Mouse (Mus musculus): Measurements from ENCODE around the gene Olfr411.

Gene Olfr411

DNA sequence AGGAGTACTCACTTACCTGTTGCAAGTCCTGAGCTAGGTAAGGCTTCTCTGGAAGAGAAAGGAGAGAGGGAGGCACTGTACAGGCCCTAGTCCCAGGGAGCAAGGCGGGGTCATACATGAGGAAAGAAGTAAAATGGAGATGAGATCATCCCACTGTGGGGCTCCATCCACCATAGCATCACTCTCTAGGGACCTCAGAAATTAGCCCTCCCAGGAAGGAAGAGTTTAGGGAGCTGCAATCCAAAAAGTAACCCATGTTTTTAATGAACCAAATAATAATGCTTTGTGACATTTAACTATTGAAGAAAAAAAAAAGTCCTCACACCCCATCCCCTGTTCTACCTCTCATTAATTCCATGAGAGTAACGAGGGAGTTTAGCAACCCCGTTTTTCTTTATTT lies at the start of gene Olfr411:
TSS of gene Olfr411 (minus strand) at position 101 of the 400 bp plus-strand sequence.
- no peak for DNase-seq (ENCODE audit: extremely low spot score, low read depth, low spot score)

DNA sequence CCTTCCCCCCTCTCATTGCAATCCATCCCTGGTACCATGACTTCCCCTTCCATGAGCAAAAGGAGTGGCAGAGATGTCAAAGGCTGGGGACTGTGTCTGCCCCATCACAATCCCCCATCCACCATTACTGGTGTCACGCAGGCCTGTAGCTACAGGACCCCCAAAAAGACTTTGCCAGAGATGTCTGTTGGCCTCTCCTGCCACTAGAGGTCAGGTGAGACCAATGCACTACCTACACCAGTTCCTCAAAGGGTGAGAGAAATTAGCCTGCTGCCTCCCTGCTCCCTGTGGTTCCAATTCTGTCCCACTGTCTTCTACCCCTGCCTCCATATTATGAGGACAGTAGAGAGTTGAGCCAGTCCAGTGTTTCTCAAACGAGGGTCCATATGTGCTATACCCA lies 49.7 kb upstream of the Olfr411 start:
- DNase-seq (ENCODE audit: extremely low spot score, low read depth, low spot score) = no peak

DNA sequence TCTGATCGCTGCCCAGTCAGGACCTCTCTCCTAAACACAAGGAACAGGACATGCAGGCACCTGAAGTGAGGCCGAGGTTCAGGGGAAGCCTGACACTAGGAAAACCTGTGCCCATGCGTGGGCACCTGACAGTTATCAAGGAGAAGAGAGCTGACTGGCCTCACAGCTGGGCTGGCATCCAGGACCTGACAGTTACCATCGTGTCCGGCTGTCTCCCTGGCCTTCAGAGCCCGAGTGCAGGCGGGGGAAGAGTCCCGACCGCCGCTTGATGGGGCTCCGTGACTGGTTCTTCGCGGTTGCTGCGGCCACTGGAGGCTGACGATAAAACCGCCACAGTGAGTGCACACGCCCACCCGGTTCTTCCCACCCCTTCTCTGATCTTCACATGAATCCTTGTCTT lies 43.1 kb upstream of the Olfr411 start:
- DNase-seq (ENCODE audit: extremely low spot score, low read depth, low spot score) = no peak

DNA sequence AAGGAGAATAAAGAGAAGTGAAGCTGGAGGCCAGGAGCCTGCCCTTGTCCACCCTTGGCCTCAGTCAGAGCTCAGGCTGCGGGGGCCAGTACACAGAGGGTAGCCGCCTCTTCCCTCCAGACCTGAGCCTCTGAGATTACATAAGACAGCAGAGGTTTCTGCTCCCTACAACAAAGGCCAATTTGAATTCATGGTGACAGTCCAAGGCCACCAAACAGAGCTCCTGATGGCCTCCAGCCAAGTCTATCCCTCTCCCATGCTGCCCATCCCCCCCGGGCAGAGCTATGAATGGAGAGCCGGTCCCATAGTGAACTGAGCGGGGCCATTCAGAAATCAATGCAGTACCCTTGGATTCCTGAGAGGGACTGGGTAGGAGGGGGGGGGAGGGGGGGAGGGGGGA lies 41.0 kb upstream of the Olfr411 start:
- DNase-seq (ENCODE audit: extremely low spot score, low read depth, low spot score) = no peak

DNA sequence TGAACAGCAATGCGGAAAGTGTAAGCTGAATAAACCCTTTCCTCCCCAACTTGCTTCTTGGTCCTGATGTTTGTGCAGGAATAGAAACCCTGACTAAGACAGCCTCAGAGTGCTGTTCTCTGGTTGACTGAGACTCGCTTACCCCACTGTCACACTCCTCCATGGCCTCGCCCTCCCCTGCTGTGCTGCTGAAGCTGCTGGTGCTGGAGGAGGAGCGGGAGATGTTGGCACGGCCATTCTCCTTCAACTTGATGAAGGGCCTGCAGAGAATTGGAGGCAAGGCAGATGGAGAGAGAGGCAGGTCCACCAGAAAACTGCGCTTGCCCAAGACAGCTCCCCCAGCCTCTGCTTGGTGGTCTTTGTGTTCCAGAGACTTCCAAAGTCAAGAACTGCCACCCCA lies 40.5 kb upstream of the Olfr411 start:
- DNase-seq (ENCODE audit: extremely low spot score, low read depth, low spot score) = no peak

DNA sequence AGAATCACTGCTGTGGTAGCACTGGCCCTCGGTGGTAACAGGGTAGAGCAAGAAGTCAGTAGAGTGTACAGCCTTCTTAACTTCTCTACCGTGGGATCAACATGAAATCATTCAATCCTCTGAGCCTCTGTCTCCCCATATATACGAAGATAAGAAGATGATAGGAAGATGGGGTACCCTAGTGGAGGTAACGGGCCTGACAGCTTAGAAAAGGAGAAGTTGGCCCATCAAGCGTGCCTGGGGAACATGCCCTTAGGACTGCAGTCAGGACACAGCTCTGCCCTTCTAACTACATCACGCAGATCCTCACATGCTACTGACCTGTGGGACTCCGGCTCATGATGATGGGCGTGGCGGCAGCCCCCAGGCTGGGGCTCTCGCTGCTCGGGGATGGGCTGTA lies 39.4 kb upstream of the Olfr411 start:
- no peak for DNase-seq (ENCODE audit: extremely low spot score, low read depth, low spot score)

DNA sequence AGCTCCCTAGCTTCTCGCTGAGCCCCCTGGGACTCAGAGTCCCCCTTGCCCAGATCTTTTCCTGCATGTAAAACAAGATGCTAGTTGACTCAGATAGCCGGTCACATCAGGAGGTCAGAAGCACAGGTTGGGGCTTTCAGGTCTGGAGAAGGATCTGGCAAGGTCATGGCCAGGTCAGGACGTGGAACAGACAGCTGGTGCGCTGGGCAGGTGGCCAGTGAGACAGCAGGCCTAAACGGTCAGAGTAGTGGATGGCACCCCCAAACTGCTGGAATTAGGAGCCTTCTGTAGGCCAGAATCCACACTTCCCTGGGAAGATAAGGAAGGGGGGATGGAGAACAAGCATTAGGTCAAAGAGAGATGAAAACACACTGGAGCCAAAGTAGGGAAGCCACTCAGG lies 34.8 kb upstream of the Olfr411 start:
- DNase-seq (ENCODE audit: extremely low spot score, low read depth, low spot score) = no peak

DNA sequence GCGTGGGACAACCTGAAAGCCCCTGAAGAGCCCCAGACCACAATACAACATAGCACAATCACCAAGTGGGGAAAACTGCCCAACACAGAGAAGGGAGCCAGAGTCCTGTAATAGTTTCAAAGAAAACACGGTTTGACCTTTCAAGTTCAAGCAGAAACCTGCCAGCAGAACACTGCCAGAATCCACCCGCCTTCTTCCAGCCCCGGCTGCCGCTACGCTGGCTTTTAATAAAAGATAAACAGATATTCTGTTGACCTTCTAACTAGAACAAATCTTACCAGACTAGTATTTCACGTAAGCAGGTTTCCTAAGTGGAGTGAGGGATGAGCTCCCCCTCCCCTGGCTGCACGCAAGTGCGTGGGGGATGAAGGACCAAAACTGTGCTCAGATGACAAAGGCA lies 33.2 kb upstream of the Olfr411 start:
- no peak for DNase-seq (ENCODE audit: extremely low spot score, low read depth, low spot score)

DNA sequence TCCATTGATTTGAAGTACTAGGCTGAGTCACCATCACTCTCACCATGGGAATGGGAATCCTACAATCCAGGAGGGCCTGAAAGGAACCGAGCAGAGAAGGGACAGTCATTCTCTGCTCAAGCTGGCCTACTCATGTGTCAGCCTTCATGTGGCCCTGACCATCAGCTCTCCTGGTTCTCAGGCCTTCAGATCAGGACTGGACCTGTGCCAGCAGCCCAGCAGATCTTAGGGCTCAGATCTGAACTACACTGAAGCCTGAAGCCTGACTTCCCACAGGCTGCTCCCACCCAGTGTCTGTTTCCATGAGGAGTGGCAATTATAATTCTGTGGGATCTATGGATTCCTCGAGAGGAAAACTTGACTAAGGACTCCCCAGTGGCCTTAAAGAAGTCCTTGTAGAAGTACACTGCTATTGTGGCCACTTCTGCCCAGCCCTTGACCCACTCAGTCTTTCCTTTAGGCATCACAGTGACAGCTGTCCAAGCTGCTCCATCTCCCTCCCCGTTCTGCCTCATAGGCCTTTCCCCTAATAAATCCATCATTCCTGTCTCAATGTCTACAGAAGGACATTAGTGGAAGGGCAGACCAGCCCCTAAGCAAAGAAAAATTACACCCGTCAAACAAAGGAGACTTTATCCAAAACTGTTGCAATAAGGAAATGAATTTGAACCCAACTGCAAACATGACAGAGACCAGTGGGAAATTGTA lies 26.9 kb upstream of the Olfr411 start:
- DNase-seq (ENCODE audit: extremely low spot score, low read depth, low spot score) = no peak

DNA sequence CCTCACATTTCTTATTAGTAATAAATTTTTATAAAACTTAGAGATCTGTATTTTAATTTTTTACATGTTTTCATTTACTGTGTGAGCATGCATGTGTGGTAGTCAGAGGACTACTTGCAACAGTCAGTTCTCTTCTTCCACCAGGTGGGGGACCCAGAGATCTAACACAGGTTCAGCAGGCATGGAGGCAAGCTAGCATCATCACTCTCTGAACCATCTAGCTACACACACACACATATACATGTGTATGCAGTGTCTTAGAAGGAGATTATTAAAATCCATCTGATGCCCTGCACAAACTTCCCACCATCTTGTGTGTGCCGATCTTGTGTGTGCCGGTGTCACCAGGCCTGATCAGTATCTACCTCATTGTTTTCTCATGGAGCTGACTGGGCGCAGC lies 24.4 kb upstream of the Olfr411 start:
- DNase-seq (ENCODE audit: extremely low spot score, low read depth, low spot score) = peak; percentile 20

DNA sequence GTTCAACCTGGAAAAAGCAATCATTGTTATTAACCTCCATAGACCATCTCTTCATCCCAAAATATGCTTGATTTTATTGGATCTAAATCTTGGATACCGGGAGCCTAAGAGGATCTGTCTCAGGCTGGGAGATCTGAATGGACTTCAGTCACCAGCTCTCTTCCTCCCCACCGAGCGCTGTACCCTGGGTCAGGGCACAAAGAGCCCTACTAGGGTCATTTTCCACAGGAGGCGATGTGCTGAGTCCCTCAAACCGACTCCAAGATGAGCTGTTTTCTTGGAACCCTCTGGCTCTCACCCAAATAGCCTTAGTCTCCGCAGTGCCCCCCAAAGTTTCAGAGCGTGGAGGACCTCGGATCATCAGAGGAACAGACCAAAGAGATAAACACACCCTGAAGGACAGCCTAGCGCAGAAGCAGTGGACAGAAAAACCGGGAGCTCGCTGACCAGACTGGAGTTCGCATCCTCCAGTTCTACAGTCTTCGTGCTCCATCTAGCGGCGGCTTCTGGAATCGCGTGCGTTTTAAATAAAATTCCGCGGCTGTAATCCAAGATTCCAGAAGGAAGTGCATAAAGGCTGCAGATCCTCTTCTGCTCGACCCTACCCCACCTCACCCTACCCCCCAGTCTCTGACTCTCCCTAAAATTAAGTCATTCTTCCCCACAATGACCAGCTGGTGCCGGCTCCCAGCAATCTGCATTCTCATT lies 19.1 kb upstream of the Olfr411 start:
- peak; percentile 66 for DNase-seq (ENCODE audit: extremely low spot score, low read depth, low spot score)

DNA sequence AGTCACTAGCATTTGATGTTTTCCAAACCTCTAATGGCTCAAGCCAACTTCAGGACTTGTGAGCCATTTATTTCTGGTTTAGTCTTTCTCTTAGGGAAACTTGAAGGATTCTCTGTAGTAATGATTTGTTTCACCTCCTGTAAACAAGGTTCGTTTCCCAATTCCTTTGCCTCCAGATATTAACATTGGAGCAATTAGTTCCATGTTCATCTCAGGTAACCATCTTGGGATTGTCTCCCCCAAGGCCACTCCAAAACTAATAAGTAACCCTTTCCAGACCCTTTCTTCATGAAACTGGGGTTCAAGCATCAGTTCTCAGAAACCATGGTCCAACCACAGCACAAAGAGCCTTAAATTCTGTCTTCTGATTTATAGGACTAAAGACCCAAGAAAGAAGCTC lies 9.3 kb upstream of the Olfr411 start, which contains the start of gene Olfr412:
TSS of gene Olfr412 (plus strand) at position 301 of the 400 bp plus-strand sequence.
- DNase-seq (ENCODE audit: extremely low spot score, low read depth, low spot score) = no peak

DNA sequence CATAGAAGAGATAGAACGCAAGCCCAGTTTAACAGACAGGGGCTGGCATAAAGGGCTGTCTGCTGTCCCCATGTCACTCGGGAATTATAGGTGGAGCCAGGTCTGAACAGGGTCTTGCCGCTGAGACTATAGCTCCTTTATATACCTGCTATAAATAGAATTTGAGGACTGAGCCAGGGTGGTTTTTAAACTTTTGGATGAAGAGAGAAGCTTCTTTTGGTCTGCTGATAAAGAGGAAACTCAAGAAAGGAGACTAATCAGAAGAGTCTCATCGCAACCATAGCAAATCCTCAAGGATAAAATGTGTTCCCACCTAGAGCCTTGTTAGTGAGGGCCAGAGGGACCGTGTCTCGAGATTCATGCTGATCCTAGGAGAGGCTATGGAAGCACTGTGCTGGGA lies 14.5 kb downstream of the Olfr411 start, which contains the start of gene Olfr410:
TSS of gene Olfr410 (minus strand) at position 101 of the 400 bp plus-strand sequence.
- no peak for DNase-seq (ENCODE audit: extremely low spot score, low read depth, low spot score)

DNA sequence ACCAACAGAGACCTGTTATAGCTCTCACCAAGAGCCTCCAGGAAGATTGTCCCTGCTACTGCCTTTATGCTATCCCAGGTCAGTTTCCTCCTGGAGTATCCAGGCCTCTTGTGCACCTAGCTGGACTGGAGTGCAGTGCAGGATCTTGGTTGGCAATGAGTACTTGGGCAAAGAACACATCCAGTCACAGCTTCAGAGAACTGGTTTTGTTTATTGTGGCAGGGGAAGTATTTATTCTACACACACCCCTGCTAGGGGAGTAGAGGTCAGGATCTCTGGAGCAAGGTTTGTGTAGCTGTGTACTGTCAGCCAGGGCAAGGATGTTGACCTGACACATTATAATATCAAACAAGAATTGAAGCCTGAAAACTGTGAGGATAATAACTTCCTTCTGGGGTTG lies 23.7 kb downstream of the Olfr411 start:
- no peak for DNase-seq (ENCODE audit: extremely low spot score, low read depth, low spot score)

DNA sequence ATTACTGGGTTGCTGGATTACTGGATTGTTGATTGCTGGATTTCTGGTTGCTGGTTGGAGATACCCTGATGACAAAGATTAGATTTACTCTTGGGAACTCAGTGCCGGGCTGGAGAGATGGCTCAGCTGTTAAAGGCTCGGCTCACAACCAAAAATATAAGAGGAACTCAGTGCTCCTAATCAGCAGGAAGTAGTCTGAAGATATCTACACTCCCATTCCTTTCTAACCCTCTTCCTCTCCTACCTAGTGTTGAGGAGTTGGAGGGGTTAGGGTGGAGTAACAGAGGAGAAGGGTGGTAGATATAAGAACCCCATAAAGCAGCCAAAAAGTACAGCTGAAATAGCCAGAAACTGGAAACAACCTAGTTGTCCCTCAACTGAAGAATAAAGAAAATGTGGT lies 26.4 kb downstream of the Olfr411 start:
- DNase-seq (ENCODE audit: extremely low spot score, low read depth, low spot score) = no peak
